27 mouse cellular contexts compared by ENCODE assay signal in the genomic region with DNA sequence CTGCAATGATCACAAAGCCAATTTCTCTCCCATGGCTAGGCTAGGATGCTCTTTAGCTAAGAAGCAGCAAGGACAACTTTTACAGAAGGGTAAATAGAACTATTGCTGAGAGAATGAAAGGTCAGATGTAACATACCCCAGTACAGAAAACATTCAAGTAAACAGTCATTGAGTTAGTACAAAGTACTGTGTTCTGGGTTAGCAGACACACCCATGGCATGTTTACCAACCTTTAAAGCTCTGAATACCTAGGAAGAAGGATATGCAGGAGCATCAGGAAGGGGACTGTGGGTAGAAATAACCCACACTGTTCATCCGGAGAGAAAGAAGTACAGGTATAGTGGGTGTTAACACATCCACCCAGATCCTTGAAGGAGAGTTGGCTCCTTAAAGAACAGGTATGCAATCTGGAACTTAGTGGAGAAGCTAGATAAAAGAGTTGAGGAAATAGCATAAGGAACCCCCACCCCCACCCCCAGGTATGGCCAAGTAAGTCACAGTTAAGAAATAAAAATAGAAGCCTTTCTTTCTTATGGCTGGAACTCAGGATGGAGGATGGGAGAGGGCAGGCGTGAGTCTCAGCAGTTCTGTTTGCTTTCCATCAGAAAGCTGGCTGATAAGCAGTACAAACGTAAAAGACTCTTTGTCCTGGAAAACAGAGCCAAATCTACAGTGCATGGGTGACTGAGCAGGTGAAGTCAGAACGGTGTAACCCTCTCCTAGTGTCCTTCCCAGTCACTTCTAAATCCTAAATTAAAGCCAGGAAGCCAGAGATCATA.
DNase-seq lines count a peak whose midpoint lies in the region; ATAC-seq lines count a peak whose summit lies in the region.
"Had no signal": no experiment of that assay in that cellular context is flagged by ENCODE, and none has a peak within 500 bp of the region (broad histone marks: within the 10 kb centered on the region; RNA-seq: fewer than 3 reads in every experiment).

No protein-coding gene starts in this region.

- 38% methylated on average over 4 of the region's 4 CpGs for WGBS in lung, embryonic 16.5 days
- WGBS in liver, embryonic 13.5 days (ENCODE audit: insufficient replicate concordance) = 64% methylated on average over 4 of the region's 4 CpGs
- WGBS in stomach, embryonic 14.5 days = 57% methylated on average over 4 of the region's 4 CpGs

- no peak overlapping the region for H3K4me2 ChIP-seq in lung, embryonic 16.5 days (ENCODE audit: low read depth, low read length)
- H3K4me2 ChIP-seq in liver, embryonic 13.5 days = 0 out of 2 replicates have a peak overlapping the region, but pooled peaks have one; percentile 17
- no peak overlapping the region for H3K4me2 ChIP-seq in stomach, embryonic 14.5 days (replicated peaks; ENCODE audit: low read depth, low read length)
- H3K4me2 ChIP-seq: heart, embryonic 12.5 days; limb, embryonic 15.5 days; midbrain, embryonic 11.5 days; neural tube, embryonic 15.5 days had no signal

- no peaks in the 10 kb centered on the region for H3K4me1 ChIP-seq in lung, embryonic 16.5 days (replicated peaks; ENCODE audit: control insufficient read depth, insufficient read depth, low read length)
- H3K4me1 ChIP-seq in liver, embryonic 13.5 days (replicated peaks) = 0 out of 2 replicates have a peak, but pooled peaks cover 8% of the 10 kb centered on the region
- 0 out of 2 replicates have a peak, but pooled peaks cover 4% of the 10 kb centered on the region for H3K4me1 ChIP-seq in stomach, embryonic 14.5 days (ENCODE audit: control insufficient read depth, insufficient read depth, low read length)
- H3K4me1 ChIP-seq: embryonic facial prominence, embryonic 10.5 days; forebrain, embryonic 10.5 days; limb, embryonic 15.5 days; neural tube, embryonic 15.5 days had no signal

- H3K27ac ChIP-seq in lung, embryonic 16.5 days (ENCODE audit: low read length) = peak overlapping the region; percentile 43
- peak overlapping the region; percentile 67; the same call in 1 of the 2 replicates for H3K27ac ChIP-seq in liver, embryonic 13.5 days
- H3K27ac ChIP-seq in stomach, embryonic 14.5 days (ENCODE audit: low read length) = peak overlapping the region; percentile 63; the same call in 1 of the 2 replicates
- H3K27ac ChIP-seq: embryonic facial prominence, embryonic 10.5 days; forebrain, embryonic 10.5 days; left cerebral cortex, adult 2 months; limb, embryonic 15.5 days; neural tube, embryonic 15.5 days had no signal

- H3K4me3 ChIP-seq in lung, embryonic 16.5 days (ENCODE audit: low read length) = no peak overlapping the region
- no peak overlapping the region for H3K4me3 ChIP-seq in liver, embryonic 13.5 days (replicated peaks)
- no peak overlapping the region for H3K4me3 ChIP-seq in stomach, embryonic 14.5 days (ENCODE audit: low read depth, low read length)
- H3K4me3 ChIP-seq: embryonic facial prominence, embryonic 10.5 days; forebrain, embryonic 10.5 days; heart, embryonic 12.5 days; left cerebral cortex, adult 2 months; limb, embryonic 15.5 days; neural tube, embryonic 15.5 days had no signal

- H3K36me3 ChIP-seq in lung, embryonic 16.5 days (ENCODE audit: control insufficient read depth, insufficient read depth, low read length) = no peaks in the 10 kb centered on the region
- peaks cover 34% of the 10 kb centered on the region for H3K36me3 ChIP-seq in liver, embryonic 13.5 days
- H3K36me3 ChIP-seq in stomach, embryonic 14.5 days (ENCODE audit: control insufficient read depth, insufficient read depth, low read length) = no peaks in the 10 kb centered on the region; the same call in 1 of the 2 replicates
- H3K36me3 ChIP-seq: embryonic facial prominence, embryonic 10.5 days; forebrain, embryonic 10.5 days; G1E; neural tube, embryonic 15.5 days had no signal

- intact Hi-C loops in left cerebral cortex, postnatal 25 days (cut with DNase I) = no loop called here

- no peaks in the 10 kb centered on the region for H3K27me3 ChIP-seq in lung, embryonic 16.5 days (ENCODE audit: control insufficient read depth, insufficient read depth, low read depth, low read length)
- no peaks in the 10 kb centered on the region for H3K27me3 ChIP-seq in liver, embryonic 13.5 days
- H3K27me3 ChIP-seq in stomach, embryonic 14.5 days (ENCODE audit: control insufficient read depth, insufficient read depth, low read length) = no peaks in the 10 kb centered on the region
- H3K27me3 ChIP-seq: CH12.LX; heart, embryonic 12.5 days; limb, embryonic 15.5 days; neural tube, embryonic 15.5 days; Patski had no signal

- no peak for DNase-seq in lung, postnatal 36 days
- DNase-seq in liver, embryonic 13.5 days = no peak
- DNase-seq in right cerebral cortex, postnatal 14 days = no peak
- no peak for DNase-seq in left cerebral cortex, postnatal 25 days (ENCODE audit: low spot score in 2 of 2)
- no peak for DNase-seq in ovary, postnatal 36 days (ENCODE audit: low spot score)
- DNase-seq: adrenal gland, postnatal 36 days; B cell, adult 2 months; cerebellum, adult 11 months; cerebellum, postnatal 10 days; gastrocnemius, postnatal 25 days; heart, adult 18-20 months; heart, postnatal 10 days; kidney, adult 8-10 months; kidney, postnatal 10 days; left cerebral cortex, postnatal 4 days had no signal

- peak; percentile 76 for ATAC-seq in lung, embryonic 16.5 days (ENCODE audit: low read depth)
- peak; percentile 75 for ATAC-seq in liver, embryonic 13.5 days (ENCODE audit: low read depth)
- peak; percentile 89 for ATAC-seq in stomach, embryonic 14.5 days (ENCODE audit: insufficient number of reproducible peaks, insufficient read depth, low FRiP score, low read depth)
- ATAC-seq: Patski had no signal

- no peak overlapping the region for H3K9ac ChIP-seq in lung, embryonic 16.5 days (ENCODE audit: low read length)
- H3K9ac ChIP-seq in liver, embryonic 13.5 days = no peak overlapping the region
- H3K9ac ChIP-seq in stomach, embryonic 14.5 days (replicated peaks; ENCODE audit: low read depth, low read length) = no peak overlapping the region
- H3K9ac ChIP-seq: heart, embryonic 12.5 days; limb, embryonic 15.5 days; neural tube, embryonic 15.5 days had no signal

- no peaks in the 10 kb centered on the region for H3K9me3 ChIP-seq in lung, embryonic 16.5 days (ENCODE audit: control insufficient read depth, low read length)
- H3K9me3 ChIP-seq in liver, embryonic 13.5 days (replicated peaks) = no peaks in the 10 kb centered on the region
- no peaks in the 10 kb centered on the region for H3K9me3 ChIP-seq in stomach, embryonic 14.5 days (ENCODE audit: control insufficient read depth, low read depth, low read length)
- H3K9me3 ChIP-seq: embryonic facial prominence, embryonic 10.5 days; forebrain, embryonic 10.5 days; heart, embryonic 12.5 days; limb, embryonic 15.5 days; neural tube, embryonic 15.5 days had no signal
